Mouse (Mus musculus) midbrain, embryonic 12.5 days (tissue): Measurements from ENCODE around the gene Rpl10l. TPM values are rescaled to one million over a fixed set of nuclear protein-coding genes. Genes with fewer than 3 reads are reported as not detected.

Source experiments
- ATAC-seq: fragments of 200-750 bp; cut with Nextera tagmentation; 2 replicates; pipeline ENCODE4 v1.8.0; 2017; ENCODE audit warnings: low read depth, moderate TSS enrichment, moderate library complexity; ENCODE audit not compliant: low FRiP score
- H3K27ac ChIP-seq: fragments of 300-500 bp; sonication (generic); replicated peaks from 2 replicates; pipeline ENCODE4 v1.5.1; 2016; ENCODE audit warnings: mild to moderate bottlenecking
- H3K27me3 ChIP-seq: fragments of 300-500 bp; sonication (generic); 2 replicates; pipeline ENCODE4 v1.6.1; 2016; ENCODE audit warnings: mild to moderate bottlenecking
- H3K36me3 ChIP-seq: fragments of 300-500 bp; sonication (generic); 2 replicates; pipeline ENCODE4 v1.6.1; 2016
- H3K4me1 ChIP-seq: fragments of 300-500 bp; sonication (generic); 2 replicates; pipeline ENCODE4 v1.6.1; 2016
- H3K4me2 ChIP-seq: fragments of 300-500 bp; sonication (generic); replicated peaks from 2 replicates; pipeline ENCODE4 v1.6.1; 2016; ENCODE audit warnings: mild to moderate bottlenecking, moderate library complexity
- H3K4me3 ChIP-seq: fragments of 300-500 bp; sonication (generic); 2 replicates; pipeline ENCODE4 v1.5.1; 2016; ENCODE audit warnings: mild to moderate bottlenecking
- H3K9ac ChIP-seq: fragments of 300-500 bp; sonication (generic); replicated peaks from 2 replicates; pipeline ENCODE4 v1.6.1; 2016; ENCODE audit warnings: mild to moderate bottlenecking, moderate library complexity
- H3K9me3 ChIP-seq: fragments of 300-500 bp; sonication (generic); 2 replicates; pipeline ENCODE4 v1.6.1; 2016; ENCODE audit warnings: mild to moderate bottlenecking
- WGBS: fragments of 180-500 bp; shearing (Covaris S2); methylation state at CpG from one replicate; pipeline ENCODE4 v1.1.7; 2016; 5-methylcytosine and 5-hydroxymethylcytosine counted together
- polyA plus RNA-seq: library from polyadenylated mRNA; unstranded; fragments of >200 nt; fragmentation: Nextera tagmentation; extraction: Ambion mirVana; gene quantifications from 2 replicates; pipeline ENCODE4 v1.2.1, GENCODE M21; 2016

The Rpl10l gene
- polyA plus RNA-seq = not detected in 2 replicates

DNA sequence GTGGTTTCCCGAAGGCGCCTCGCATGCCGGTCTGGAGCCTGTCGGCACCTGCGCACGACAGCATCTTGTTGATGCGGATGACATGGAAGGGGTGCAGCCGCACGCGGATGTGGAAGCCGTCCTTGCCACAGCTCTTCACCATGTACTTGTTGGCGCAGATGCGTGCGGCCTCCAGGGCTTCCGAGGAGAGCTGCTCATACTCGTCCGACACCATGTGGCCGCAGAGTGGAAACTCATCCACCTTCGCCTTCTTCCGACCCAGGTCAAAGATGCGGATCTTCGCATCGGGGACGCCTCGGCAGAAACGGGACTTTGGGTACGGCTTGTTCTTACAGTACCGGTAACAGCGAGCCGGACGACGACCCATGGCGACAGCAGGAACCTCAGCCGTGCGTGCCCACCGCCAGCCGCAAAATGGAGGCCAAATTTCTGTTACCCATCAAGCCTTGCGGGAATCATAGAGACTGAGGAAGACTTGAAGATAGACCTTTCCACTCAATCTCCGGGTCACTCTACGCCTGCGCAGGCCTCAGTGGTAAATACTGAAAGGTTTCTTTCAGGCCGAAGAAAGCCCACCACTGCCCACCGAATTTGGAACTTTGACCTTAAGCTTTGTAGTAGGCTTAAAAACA, at the start of gene Rpl10l:
Gene Rpl10l, minus strand, starts transcription at position 411 of the 632 bp plus-strand sequence.
- peaks cover 9% of the 10 kb centered on the region; the same call in 1 of the 2 replicates for H3K9me3 ChIP-seq
- no peak within 1 kb of the TSS for H3K9ac ChIP-seq
- H3K36me3 ChIP-seq = no peaks in the 10 kb centered on the region
- H3K4me3 ChIP-seq = no peak within 1 kb of the TSS
- H3K4me2 ChIP-seq = no peak within 1 kb of the TSS
- 96% methylated on average over 44 of the region's 44 CpGs for WGBS
- H3K4me1 ChIP-seq = no peaks in the 10 kb centered on the region
- ATAC-seq = no peak
- H3K27ac ChIP-seq = no peak within 1 kb of the TSS
- H3K27me3 ChIP-seq = no peaks in the 10 kb centered on the region

DNA sequence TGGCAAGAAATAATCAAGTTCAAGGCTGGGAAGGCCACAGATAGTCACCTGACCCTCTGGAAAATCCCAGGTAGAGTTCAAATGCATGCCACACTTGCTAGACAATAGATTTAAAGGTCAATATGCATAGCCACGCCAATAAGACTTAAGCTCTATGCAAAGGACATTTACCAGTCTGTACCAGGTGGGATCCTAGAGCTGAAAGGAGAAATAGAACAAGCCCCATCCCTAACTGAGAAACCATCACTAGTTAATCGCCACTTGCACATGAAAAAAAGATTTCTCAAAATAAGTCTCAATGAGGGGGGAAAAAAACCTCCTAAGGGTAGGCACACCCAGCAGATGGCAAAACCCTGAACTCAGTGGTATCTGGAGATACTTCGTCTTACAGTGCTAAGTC, 8.3 kb downstream of the Rpl10l start:
- no peaks in the 10 kb centered on the region for H3K27me3 ChIP-seq
- no peak overlapping the region for H3K4me3 ChIP-seq
- no peak overlapping the region for H3K27ac ChIP-seq
- H3K4me1 ChIP-seq = no peaks in the 10 kb centered on the region
- H3K9ac ChIP-seq = no peak overlapping the region
- H3K9me3 ChIP-seq = no peaks in the 10 kb centered on the region
- WGBS = 79% methylated on average over 3 of the region's 3 CpGs
- H3K36me3 ChIP-seq = no peaks in the 10 kb centered on the region
- ATAC-seq = no peak
- no peak overlapping the region for H3K4me2 ChIP-seq

DNA sequence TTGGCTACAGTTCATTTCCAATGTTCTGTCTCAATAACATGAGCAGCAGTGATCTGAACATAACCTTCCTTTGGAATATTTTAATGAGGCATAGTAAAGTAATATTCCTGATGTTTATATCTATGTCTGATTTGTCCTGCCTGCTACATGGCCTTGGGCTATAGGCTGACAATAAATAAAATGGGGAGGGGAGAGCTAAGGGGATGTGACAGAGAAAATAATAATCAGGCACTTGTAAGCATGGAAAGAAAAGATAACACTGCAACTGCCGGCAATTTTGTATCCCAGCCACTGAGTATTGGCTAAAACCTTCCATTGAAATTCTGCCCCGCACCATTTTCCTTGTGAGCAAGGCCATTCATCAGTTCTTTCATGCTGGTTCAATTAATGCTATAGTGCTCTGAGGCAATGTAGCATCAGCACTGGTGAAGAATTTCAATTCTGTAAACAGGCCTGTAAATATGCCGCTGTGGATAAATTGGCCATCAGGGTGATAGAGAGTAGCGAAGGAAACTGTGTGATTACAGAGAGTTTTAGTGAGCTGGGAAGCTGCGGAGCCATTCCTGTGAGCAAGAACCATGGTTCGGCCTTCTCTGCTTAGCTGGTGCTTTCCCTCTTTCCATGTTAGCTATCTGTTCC, 38.6 kb downstream of the Rpl10l start:
- 82% methylated on average over 6 of the region's 6 CpGs for WGBS

DNA sequence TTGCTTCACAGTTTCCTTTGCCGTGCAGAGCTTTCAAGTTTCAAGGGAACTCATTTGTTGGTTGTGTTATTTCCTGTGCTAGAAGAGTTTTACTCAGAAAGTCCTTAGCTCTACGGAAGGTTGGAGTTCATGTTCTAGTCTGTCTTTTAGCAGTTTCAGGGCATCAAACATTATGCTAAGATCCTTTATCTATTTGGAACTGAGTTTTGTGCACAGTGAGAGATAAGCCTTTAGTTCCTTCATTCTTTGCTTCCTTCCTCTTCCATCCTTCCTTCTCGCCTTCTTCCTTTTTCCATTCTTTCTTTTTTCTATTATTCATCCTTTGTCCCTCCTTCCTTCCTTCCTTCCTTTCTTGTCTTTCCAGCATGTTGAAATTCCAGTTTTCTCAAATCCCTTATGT, 50.0 kb downstream of the Rpl10l start:
- no peaks in the 10 kb centered on the region for H3K4me1 ChIP-seq
- H3K36me3 ChIP-seq = no peaks in the 10 kb centered on the region
- no peak overlapping the region for H3K27ac ChIP-seq
- WGBS = 79% methylated on average over 3 of the region's 3 CpGs
- no peak overlapping the region for H3K4me3 ChIP-seq
- no peaks in the 10 kb centered on the region for H3K27me3 ChIP-seq
- ATAC-seq = no peak
- no peak overlapping the region for H3K9ac ChIP-seq
- H3K4me2 ChIP-seq = no peak overlapping the region
- no peaks in the 10 kb centered on the region for H3K9me3 ChIP-seq

More for the DNA sequence above, 38.6 kb downstream of the Rpl10l start:
- Histone ChIP-seq H3K4me2 (no peak overlapping the region), H3K9me3 (no peaks in the 10 kb centered on the region), H3K9ac (no peak overlapping the region), H3K4me1 (no peaks in the 10 kb centered on the region), H3K36me3 (no peaks in the 10 kb centered on the region), H3K27ac (no peak overlapping the region), H3K27me3 (no peaks in the 10 kb centered on the region), H3K4me3 (no peak overlapping the region)
- ATAC-seq = no peak
